Mouse (Mus musculus) liver, adult 2 months (tissue): Measurements from ENCODE around the gene Zp3. TPM values are rescaled to one million over a fixed set of nuclear protein-coding genes. Genes with fewer than 3 reads are reported as not detected.
A peak's percentile ranks its signal among the peaks of the same experiment; 100 is the strongest.

Source experiments
- DNase-seq: peaks from one replicate; pipeline ENCODE4 v3.0.0-alpha.2; 2011; ENCODE audit warnings: low read depth, low spot score; ENCODE audit errors: extremely low read depth
- H3K27ac ChIP-seq: fragments of 200-500 bp; replicated peaks from 2 replicates; pipeline ENCODE4 v1.5.1; 2012; ENCODE audit warnings: low read depth, mild to moderate bottlenecking, control low read depth, inconsistent platforms, low read length; ENCODE audit not compliant: insufficient read depth
- H3K27me3 ChIP-seq: fragments of 200-500 bp; 2 replicates; pipeline ENCODE4 v1.6.1; 2012; ENCODE audit warnings: mild to moderate bottlenecking, moderate library complexity, low read length, inconsistent platforms; ENCODE audit not compliant: control insufficient read depth, insufficient read depth
- H3K36me3 ChIP-seq: fragments of 200-500 bp; 2 replicates; pipeline ENCODE4 v1.6.1; 2012; ENCODE audit warnings: low read length, inconsistent platforms; ENCODE audit not compliant: control insufficient read depth, insufficient read depth
- H3K4me1 ChIP-seq: fragments of 200-500 bp; 2 replicates; pipeline ENCODE4 v1.6.1; 2011; ENCODE audit warnings: low read length; ENCODE audit not compliant: control insufficient read depth, insufficient read depth
- H3K4me3 ChIP-seq: fragments of 200-500 bp; 2 replicates; pipeline ENCODE4 v1.5.1; 2011; ENCODE audit warnings: low read depth, mild to moderate bottlenecking, control low read depth, low read length, moderate library complexity; ENCODE audit not compliant: insufficient read depth
- H3K79me2 ChIP-seq: fragments of 200-500 bp; 2 replicates; pipeline ENCODE4 v1.6.1; 2012; ENCODE audit warnings: inconsistent platforms, mild to moderate bottlenecking, low read length, moderate library complexity; ENCODE audit not compliant: control insufficient read depth, insufficient read depth
- H3K9ac ChIP-seq: fragments of 200-500 bp; 2 replicates; pipeline ENCODE4 v1.6.1; 2012; ENCODE audit warnings: low read depth, mild to moderate bottlenecking, control low read depth, inconsistent platforms, low read length
- CTCF ChIP-seq: fragments of 200-500 bp; IDR thresholded peaks from 2 replicates; pipeline ENCODE4 v1.5.1; 2011; ENCODE audit warnings: low read depth, low read length, control low read depth
- POLR2A ChIP-seq: fragments of 200-500 bp; IDR thresholded peaks from 2 replicates; pipeline ENCODE4 v1.6.1; 2011; ENCODE audit warnings: low read length, control low read depth; ENCODE audit not compliant: insufficient read depth; ENCODE audit errors: extremely low read depth
- WGBS: fragments of 180-500 bp; shearing (Covaris S2); methylation state at CpG from one replicate; pipeline ENCODE4 v1.1.7; 2018; 5-methylcytosine and 5-hydroxymethylcytosine counted together
- polyA plus RNA-seq: library from polyadenylated mRNA; depleted of rRNA; stranded (reverse); fragments of >200 nt; gene quantifications from 2 replicates; pipeline ENCODE4 v1.2.3, GENCODE M21; 2012
- total RNA-seq: library from RNA; depleted of rRNA; stranded (reverse); fragments of >200 nt; gene quantifications from 2 replicates; pipeline ENCODE4 v1.2.3, GENCODE M21; 2014

Zp3 gene
- total and polyA plus RNA-seq, 2 experiments: not detected

DNA sequence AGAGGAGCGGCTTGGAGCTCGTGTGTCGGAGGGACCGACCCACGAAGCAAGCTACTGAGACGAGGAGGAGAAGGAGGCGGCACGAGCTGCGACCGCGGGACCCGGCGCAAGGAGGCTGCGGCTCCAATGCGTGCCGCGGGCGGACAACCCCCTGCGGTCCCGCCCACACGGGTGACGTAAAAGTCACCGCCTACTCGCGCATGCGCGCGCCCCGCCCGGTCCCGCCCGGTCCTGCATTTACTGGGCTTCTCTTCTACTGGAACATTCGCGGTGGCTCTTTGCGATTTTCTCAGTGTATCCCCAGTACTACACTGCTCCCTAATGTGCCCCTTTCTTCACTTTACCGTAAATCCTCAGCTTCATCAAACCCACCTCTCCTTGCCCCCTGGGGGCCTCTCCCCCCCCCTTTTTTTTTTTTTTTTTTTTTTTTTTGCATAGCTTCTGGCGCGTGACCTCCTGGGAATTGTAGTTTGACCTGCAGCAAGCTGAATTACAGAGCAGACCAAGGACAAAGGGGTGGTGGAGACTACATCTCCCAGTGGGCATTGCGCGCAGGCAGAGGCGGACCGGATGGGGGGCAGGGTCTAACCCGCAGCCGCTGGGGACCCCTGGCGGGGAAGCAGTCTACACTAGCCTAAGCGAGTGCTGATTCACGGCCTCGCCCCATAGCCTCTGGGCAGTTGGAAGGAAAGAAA, 45.3 kb upstream of the Zp3 start, which contains the start of gene Ywhag:
Gene Ywhag, minus strand, starts transcription at position 136 of the 695 bp plus-strand sequence.
- Histone ChIP-seq H3K36me3 (0 out of 2 replicates have a peak, but pooled peaks cover 2% of the 10 kb centered on the region), H3K79me2 (peaks cover 10% of the 10 kb centered on the region; the same call in 1 of the 2 replicates), H3K27ac (peak within 1 kb of the TSS; percentile 98), H3K4me1 (peaks cover 13% of the 10 kb centered on the region), H3K9ac (peak within 1 kb of the TSS; percentile 94), H3K27me3 (no peaks in the 10 kb centered on the region), H3K4me3 (peak within 1 kb of the TSS; percentile 99)
- TF ChIP-seq CTCF (peak; percentile 81), POLR2A (peak; percentile 98)
- peak; percentile 95 for DNase-seq
- under 1% methylated on average over 45 of the region's 48 CpGs for WGBS

DNA sequence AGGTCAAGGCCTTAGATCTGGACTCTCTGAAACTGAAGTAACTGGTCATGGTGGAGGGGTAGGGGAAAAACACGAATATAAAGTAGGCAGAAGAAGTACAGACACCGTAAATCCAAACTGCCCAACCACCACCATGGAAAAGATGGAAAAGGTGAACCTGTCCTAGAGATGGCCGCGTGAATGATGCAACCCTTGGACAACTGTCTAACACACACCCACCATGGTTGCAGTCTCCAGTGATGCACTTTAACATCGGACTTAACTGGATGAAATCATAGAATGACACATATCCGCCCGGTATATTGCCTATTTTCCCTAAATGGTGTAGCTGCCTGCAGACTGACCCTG, 44.7 kb upstream of the Zp3 start:
- H3K4me1 ChIP-seq: peaks cover 8% of the 10 kb centered on the region; the same call in 1 of the 2 replicates
- DNase-seq: no peak

DNA sequence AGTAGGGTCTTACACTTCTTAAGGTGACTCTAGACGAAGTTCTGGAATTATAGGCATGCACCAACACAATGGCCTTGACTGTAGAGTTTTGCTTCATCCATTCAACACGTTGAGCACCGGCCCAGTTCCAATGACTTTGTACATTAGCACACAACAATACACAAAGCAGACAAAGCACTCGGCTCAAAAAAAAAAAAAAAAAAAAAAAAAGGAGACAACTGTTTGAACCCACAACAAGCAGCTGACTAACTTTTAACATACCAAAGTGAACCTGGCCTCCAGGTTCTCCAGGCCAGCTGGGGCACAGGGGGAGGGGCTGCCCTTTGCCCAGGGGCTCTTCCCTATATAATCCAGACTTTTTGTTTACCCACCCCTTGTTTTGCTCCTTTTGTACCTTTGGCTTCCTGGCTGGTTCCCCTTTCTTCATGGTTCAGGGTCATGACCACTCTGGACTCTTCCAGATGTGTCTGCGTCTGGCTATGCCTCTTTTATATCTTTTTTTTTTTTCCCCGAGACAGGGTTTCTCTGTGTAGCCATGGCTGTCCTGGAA, 44.2 kb upstream of the Zp3 start:
- Histone ChIP-seq H3K36me3 (0 out of 2 replicates have a peak, but pooled peaks cover 2% of the 10 kb centered on the region), H3K4me1 (peaks cover 7% of the 10 kb centered on the region; the same call in 1 of the 2 replicates), H3K9ac (no peak overlapping the region), H3K4me3 (no peak overlapping the region), H3K27ac (no peak overlapping the region), H3K79me2 (peaks cover 8% of the 10 kb centered on the region; the same call in 1 of the 2 replicates), H3K27me3 (no peaks in the 10 kb centered on the region)
- 59% methylated on average over 6 of the region's 6 CpGs for WGBS
- no peak for DNase-seq
- TF ChIP-seq CTCF (no peak), POLR2A (no peak)

More for the DNA sequence above, 44.7 kb upstream of the Zp3 start:
- 32% methylated on average over 7 of the region's 7 CpGs for WGBS
- H3K79me2 ChIP-seq: peaks cover 8% of the 10 kb centered on the region; the same call in 1 of the 2 replicates
- H3K27me3 ChIP-seq: no peaks in the 10 kb centered on the region
- 0 out of 2 replicates have a peak, but pooled peaks cover 2% of the 10 kb centered on the region for H3K36me3 ChIP-seq
- H3K27ac ChIP-seq: peak overlapping the region; percentile 32
- TF ChIP-seq POLR2A: no peak
- TF ChIP-seq CTCF: no peak
- H3K4me3 ChIP-seq: peak overlapping the region; percentile 2; the same call in 1 of the 2 replicates
- peak overlapping the region; percentile 13 for H3K9ac ChIP-seq

DNA sequence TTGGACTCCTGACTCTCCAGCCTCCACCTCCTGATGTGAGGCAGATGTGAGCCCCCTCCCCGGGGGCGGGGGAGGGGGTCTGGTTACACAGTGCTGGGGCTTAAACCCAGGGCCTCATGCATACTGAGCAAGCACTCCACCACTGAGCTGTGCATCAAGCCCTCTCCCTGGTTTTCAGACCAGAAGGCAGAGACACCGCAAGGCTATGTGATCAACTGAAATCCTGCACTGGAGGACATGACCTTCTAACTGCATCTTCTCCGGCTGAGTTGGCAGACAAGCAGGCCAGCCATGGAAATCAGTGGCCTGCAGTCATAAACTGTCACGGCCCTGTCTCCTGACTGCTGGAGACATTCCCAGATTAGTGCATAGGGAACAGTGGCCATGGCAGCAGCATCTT, 39.3 kb upstream of the Zp3 start:
- no peak for DNase-seq
- no peaks in the 10 kb centered on the region for H3K36me3 ChIP-seq
- no peak for TF ChIP-seq POLR2A
- H3K27me3 ChIP-seq: no peaks in the 10 kb centered on the region
- no peak overlapping the region for H3K9ac ChIP-seq
- no peaks in the 10 kb centered on the region for H3K4me1 ChIP-seq
- no peaks in the 10 kb centered on the region for H3K79me2 ChIP-seq
- 48% methylated on average over 5 of the region's 5 CpGs for WGBS
- no peak overlapping the region for H3K4me3 ChIP-seq
- H3K27ac ChIP-seq: no peak overlapping the region

DNA sequence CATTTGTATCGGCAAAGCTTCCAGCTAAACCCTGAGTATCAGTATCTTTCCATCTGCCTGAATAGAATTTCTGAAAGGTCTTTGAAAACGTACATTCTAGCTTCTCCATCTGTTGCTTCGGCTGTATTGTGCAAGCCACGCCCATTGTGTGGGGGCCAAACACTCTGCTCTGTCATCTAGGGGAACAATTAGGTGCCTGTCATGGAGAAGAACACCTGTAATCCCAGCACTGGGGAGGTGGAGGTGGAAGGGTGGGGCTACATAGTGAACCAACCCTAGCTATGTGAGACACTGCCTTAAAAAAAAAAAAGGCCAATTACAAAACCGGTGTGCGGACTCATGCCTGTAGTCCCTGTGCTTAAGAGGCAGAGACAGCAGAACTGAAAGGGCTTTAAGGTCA, 37.2 kb upstream of the Zp3 start:
- Histone ChIP-seq H3K4me1 (no peaks in the 10 kb centered on the region), H3K9ac (no peak overlapping the region), H3K79me2 (no peaks in the 10 kb centered on the region), H3K27ac (no peak overlapping the region), H3K27me3 (no peaks in the 10 kb centered on the region), H3K36me3 (no peaks in the 10 kb centered on the region), H3K4me3 (no peak overlapping the region)
- 89% methylated on average over 6 of the region's 6 CpGs for WGBS
- no peak for TF ChIP-seq POLR2A
- no peak for TF ChIP-seq CTCF
- no peak for DNase-seq
